Mouse (Mus musculus) thymus, adult 2 months (tissue): ENCODE results near the gene Gm10197.

Experiments used
- CTCF ChIP-seq: fragments of 200-500 bp; IDR thresholded peaks from 2 replicates; pipeline ENCODE4 v1.5.1; 2012; ENCODE audit warnings: mild to moderate bottlenecking, control low read depth, low read length, moderate library complexity, borderline replicate concordance; ENCODE audit not compliant: control insufficient read depth, poor library complexity, insufficient read depth; ENCODE audit errors: extremely low read depth
- POLR2A ChIP-seq: fragments of 200-500 bp; IDR thresholded peaks from 2 replicates; pipeline ENCODE4 v1.6.1; 2012; ENCODE audit warnings: mild to moderate bottlenecking, low read length, control low read depth, moderate library complexity; ENCODE audit not compliant: control insufficient read depth, poor library complexity, insufficient read depth; ENCODE audit errors: extremely low read depth

DNA sequence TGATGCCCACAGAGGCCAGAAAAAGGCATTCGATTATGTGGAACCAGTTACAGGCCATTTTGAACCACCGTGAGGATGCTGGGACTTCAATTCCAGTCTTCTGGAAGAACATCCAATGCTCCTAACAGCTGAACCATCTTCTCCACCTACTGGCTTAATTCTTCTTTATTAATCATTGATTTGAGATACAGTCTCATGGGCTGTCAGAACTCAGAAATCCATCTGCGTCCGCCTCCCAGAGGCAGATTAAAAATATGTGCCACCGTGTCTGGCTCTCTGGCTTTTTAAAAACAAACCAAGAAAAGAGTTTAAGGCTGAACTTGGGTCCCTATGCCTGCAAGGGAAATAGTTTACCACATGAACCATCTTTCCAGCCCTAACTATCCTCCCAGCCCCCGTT lies 3.7 kb upstream of the Gm10197 start:
- no peak for TF ChIP-seq CTCF
- no peak for TF ChIP-seq POLR2A
